Mouse (Mus musculus) MEL (cell line): Measurements from ENCODE around the gene Cmbl. TPM values are rescaled to one million over a fixed set of nuclear protein-coding genes. Genes with fewer than 3 reads are reported as not detected.

Experiments
- DNase-seq: peaks from one replicate; pipeline ENCODE4 v3.0.0; 2011; ENCODE audit warnings: low read depth, low spot score
- H3K27ac ChIP-seq: 2 replicates; pipeline ENCODE4 v1.5.1; 2012; ENCODE audit warnings: low read depth, mild to moderate bottlenecking, control low read depth, low read length, moderate library complexity; ENCODE audit not compliant: control insufficient read depth
- H3K27me3 ChIP-seq, 2 experiments: fragments of 150-350 bp in 1 of 2; sonication (generic) in 1 of 2; 2 replicates each; pipeline ENCODE4 v1.6.1; 2012; ENCODE audit warnings: low read length in 2 of 2, mild to moderate bottlenecking in 2 of 2, improper control_type of control experiment in 1 of 2, moderate library complexity in 1 of 2; ENCODE audit not compliant: insufficient read depth in 2 of 2, control insufficient read depth in 1 of 2
- H3K36me3 ChIP-seq, 2 experiments: 2 replicates each; pipeline ENCODE4 v1.6.1; 2012 to 2014; ENCODE audit warnings: low read length in 2 of 2, improper control_type of control experiment in 1 of 2, inconsistent platforms in 1 of 2, mild to moderate bottlenecking in 1 of 2; ENCODE audit not compliant: insufficient read depth in 2 of 2, control insufficient read depth in 1 of 2
- H3K4me1 ChIP-seq, 2 experiments: fragments of 150-350 bp in 1 of 2; sonication (generic) in 1 of 2; 2 replicates each; pipeline ENCODE4 v1.6.1; 2012; ENCODE audit warnings: low read length in 2 of 2, improper control_type of control experiment in 1 of 2, mild to moderate bottlenecking in 1 of 2; ENCODE audit not compliant: insufficient read depth in 2 of 2, control insufficient read depth in 1 of 2
- H3K4me3 ChIP-seq, 2 experiments: fragments of 150-350 bp in 1 of 2; sonication (generic) in 1 of 2; 2 replicates each; pipeline ENCODE4 v1.5.1; 2012; ENCODE audit warnings: low read depth in 2 of 2, low read length in 2 of 2, mild to moderate bottlenecking in 2 of 2, moderate library complexity in 2 of 2, control low read depth in 1 of 2, improper control_type of control experiment in 1 of 2; ENCODE audit not compliant: control insufficient read depth in 1 of 2, insufficient read depth in 1 of 2
- H3K79me2 ChIP-seq: 2 replicates; pipeline ENCODE4 v1.6.1; 2012; ENCODE audit warnings: mild to moderate bottlenecking, low read length, moderate library complexity; ENCODE audit not compliant: control insufficient read depth, poor library complexity, insufficient read depth
- H3K9ac ChIP-seq: 2 replicates; pipeline ENCODE4 v1.6.1; 2012; ENCODE audit warnings: low read depth, mild to moderate bottlenecking, control low read depth, low read length, moderate library complexity; ENCODE audit not compliant: control insufficient read depth, poor library complexity, severe bottlenecking
- H3K9me3 ChIP-seq: fragments of 150-350 bp; sonication (generic); replicated peaks from 2 replicates; pipeline ENCODE4 v1.6.1; 2012; ENCODE audit warnings: mild to moderate bottlenecking, low read length, improper control_type of control experiment, moderate library complexity; ENCODE audit not compliant: insufficient read depth
- BHLHE40 ChIP-seq: IDR thresholded peaks from 2 replicates; pipeline ENCODE4 v1.6.1; 2012; ENCODE audit warnings: low read depth, mild to moderate bottlenecking, inconsistent platforms, low read length, improper control_type of control experiment, borderline replicate concordance
- CHD1 ChIP-seq: IDR thresholded peaks from 2 replicates; pipeline ENCODE4 v1.6.1; 2012; ENCODE audit warnings: low read depth, mild to moderate bottlenecking, inconsistent platforms, low read length, improper control_type of control experiment
- CHD2 ChIP-seq: IDR thresholded peaks from 2 replicates; pipeline ENCODE4 v1.6.1; 2011; ENCODE audit warnings: low read length, improper control_type of control experiment
- CTCF ChIP-seq, 3 experiments: IDR thresholded peaks in 2 of 3; conservative IDR thresholded peaks in 1 of 3; 2 replicates each; pipeline ENCODE4 v1.5.1; 2011 to 2012; ENCODE audit warnings: low read length in 3 of 3, low read depth in 2 of 3, mild to moderate bottlenecking in 2 of 3, improper control_type of control experiment in 1 of 3, inconsistent platforms in 1 of 3, mixed read lengths in 1 of 3, moderate library complexity in 1 of 3; ENCODE audit not compliant: control insufficient read depth in 1 of 3, insufficient read depth in 1 of 3, poor library complexity in 1 of 3, severe bottlenecking in 1 of 3
- E2F4 ChIP-seq: IDR thresholded peaks from 2 replicates; pipeline ENCODE4 v1.6.1; 2011; ENCODE audit warnings: low read depth, low read length, improper control_type of control experiment, borderline replicate concordance
- ELF1 ChIP-seq: IDR thresholded peaks from 2 replicates; pipeline ENCODE4 v1.6.1; 2014; ENCODE audit warnings: low read depth, mild to moderate bottlenecking, inconsistent platforms, low read length, improper control_type of control experiment, moderate library complexity
- EP300 ChIP-seq, 2 experiments: IDR thresholded peaks; 2 replicates each; pipeline ENCODE4 v1.6.1; 2011; ENCODE audit warnings: improper control_type of control experiment in 2 of 2, low read length in 2 of 2, low read depth in 1 of 2, mild to moderate bottlenecking in 1 of 2
- ETS1 ChIP-seq: IDR thresholded peaks from 2 replicates; pipeline ENCODE4 v1.6.1; 2012; ENCODE audit warnings: low read depth, mild to moderate bottlenecking, inconsistent platforms, low read length, improper control_type of control experiment, moderate library complexity
- GABPA ChIP-seq: IDR thresholded peaks from 2 replicates; pipeline ENCODE4 v1.6.1; 2012; ENCODE audit warnings: low read depth, mild to moderate bottlenecking, inconsistent platforms, low read length, improper control_type of control experiment, moderate library complexity
- GATA1 ChIP-seq: IDR thresholded peaks from 2 replicates; pipeline ENCODE4 v1.6.1; 2011; ENCODE audit warnings: low read depth, low read length, improper control_type of control experiment
- HCFC1 ChIP-seq: IDR thresholded peaks from 2 replicates; pipeline ENCODE4 v1.6.1; 2012; ENCODE audit warnings: low read depth, mild to moderate bottlenecking, inconsistent platforms, low read length, improper control_type of control experiment, moderate library complexity
- JUND ChIP-seq: IDR thresholded peaks from 2 replicates; pipeline ENCODE4 v1.6.1; 2011; ENCODE audit warnings: low read depth, mild to moderate bottlenecking, improper control_type of control experiment, low read length
- KAT2A ChIP-seq: conservative IDR thresholded peaks from 2 replicates; pipeline ENCODE4 v1.6.1; 2012; ENCODE audit warnings: low read depth, low read length, improper control_type of control experiment, inconsistent platforms
- MAFK ChIP-seq: IDR thresholded peaks from 2 replicates; pipeline ENCODE4 v1.6.1; 2011; ENCODE audit warnings: low read depth, mild to moderate bottlenecking, low read length, improper control_type of control experiment, borderline replicate concordance
- MAZ ChIP-seq: IDR thresholded peaks from 2 replicates; pipeline ENCODE4 v1.6.1; 2012; ENCODE audit warnings: low read depth, mild to moderate bottlenecking, inconsistent platforms, low read length, improper control_type of control experiment
- MXI1 ChIP-seq: IDR thresholded peaks from 2 replicates; pipeline ENCODE4 v1.6.1; 2011; ENCODE audit warnings: mild to moderate bottlenecking, low read depth, low read length, improper control_type of control experiment
- MYB ChIP-seq: IDR thresholded peaks from 2 replicates; pipeline ENCODE4 v1.6.1; 2011; ENCODE audit warnings: mild to moderate bottlenecking, low read depth, low read length, improper control_type of control experiment
- MYC ChIP-seq: IDR thresholded peaks from 2 replicates; pipeline ENCODE4 v1.6.1; 2011; ENCODE audit warnings: low read depth, mild to moderate bottlenecking, low read length, improper control_type of control experiment, moderate library complexity
- NRF1 ChIP-seq: IDR thresholded peaks from 2 replicates; pipeline ENCODE4 v1.6.1; 2014; ENCODE audit warnings: low read depth, mild to moderate bottlenecking, inconsistent platforms, low read length, improper control_type of control experiment, moderate library complexity; ENCODE audit not compliant: poor library complexity, insufficient read depth, severe bottlenecking
- POLR2A ChIP-seq, 2 experiments: IDR thresholded peaks; 2 replicates each; pipeline ENCODE4 v1.6.1; 2011 to 2012; ENCODE audit warnings: low read length in 2 of 2, mild to moderate bottlenecking in 2 of 2, control low read depth in 1 of 2, improper control_type of control experiment in 1 of 2, low read depth in 1 of 2, moderate library complexity in 1 of 2; ENCODE audit not compliant: control insufficient read depth in 1 of 2, insufficient read depth in 1 of 2, poor library complexity in 1 of 2
- POLR2AphosphoS5 ChIP-seq: IDR thresholded peaks from 2 replicates; pipeline ENCODE4 v1.6.1; 2012; ENCODE audit warnings: low read depth, borderline replicate concordance, mild to moderate bottlenecking, inconsistent platforms, low read length, moderate library complexity, mixed read lengths
- SIN3A ChIP-seq: IDR thresholded peaks from 2 replicates; pipeline ENCODE4 v1.6.1; 2012; ENCODE audit warnings: low read length, improper control_type of control experiment, inconsistent platforms
- TAL1 ChIP-seq: IDR thresholded peaks from 2 replicates; pipeline ENCODE4 v1.6.1; 2012; ENCODE audit warnings: mild to moderate bottlenecking, inconsistent platforms, low read length, moderate library complexity, mixed read lengths
- TCF12 ChIP-seq: IDR thresholded peaks from 2 replicates; pipeline ENCODE4 v1.6.1; 2014; ENCODE audit warnings: low read depth, mild to moderate bottlenecking, inconsistent platforms, low read length, improper control_type of control experiment, moderate library complexity
- USF2 ChIP-seq, 2 experiments: IDR thresholded peaks; 2 replicates each; pipeline ENCODE4 v1.6.1; 2011 to 2012; ENCODE audit warnings: improper control_type of control experiment in 2 of 2, low read length in 2 of 2, borderline replicate concordance in 1 of 2, inconsistent platforms in 1 of 2, low read depth in 1 of 2, mild to moderate bottlenecking in 1 of 2; ENCODE audit not compliant: insufficient read depth in 1 of 2
- ZKSCAN1 ChIP-seq: IDR thresholded peaks from 2 replicates; pipeline ENCODE4 v1.6.1; 2012; ENCODE audit warnings: low read depth, mild to moderate bottlenecking, inconsistent platforms, low read length, improper control_type of control experiment, moderate library complexity
- ZMIZ1 ChIP-seq: IDR thresholded peaks from 2 replicates; pipeline ENCODE4 v1.6.1; 2012; ENCODE audit warnings: low read depth, mild to moderate bottlenecking, inconsistent platforms, low read length, improper control_type of control experiment, moderate library complexity
- ZNF384 ChIP-seq: IDR thresholded peaks from 2 replicates; pipeline ENCODE4 v1.6.1; 2012; ENCODE audit warnings: low read depth, mild to moderate bottlenecking, inconsistent platforms, low read length, improper control_type of control experiment
- polyA plus RNA-seq, 2 experiments: library from polyadenylated mRNA; stranded (reverse) in 1 of 2; unstranded in 1 of 2; fragments of >175 nt in 1 of 2; fragments of >200 nt in 1 of 2; gene quantifications; 2 replicates each; pipeline versions ENCODE4 v1.2.1 to v1.2.4; 2012; ENCODE audit warnings: low replicate concordance in 2 of 2, low read depth in 1 of 2; ENCODE audit not compliant: insufficient read length in 2 of 2, insufficient read depth in 1 of 2, missing spikeins in 1 of 2
- total RNA-seq: library from RNA; depleted of rRNA; stranded (reverse); fragments of 300-350 nt; gene quantifications from 2 replicates; pipeline ENCODE4 v1.2.3, GENCODE M21; 2012

Gene Cmbl
- total and polyA plus RNA-seq, 3 experiments = 0.22 to 0.31 TPM; not detected in 1

DNA sequence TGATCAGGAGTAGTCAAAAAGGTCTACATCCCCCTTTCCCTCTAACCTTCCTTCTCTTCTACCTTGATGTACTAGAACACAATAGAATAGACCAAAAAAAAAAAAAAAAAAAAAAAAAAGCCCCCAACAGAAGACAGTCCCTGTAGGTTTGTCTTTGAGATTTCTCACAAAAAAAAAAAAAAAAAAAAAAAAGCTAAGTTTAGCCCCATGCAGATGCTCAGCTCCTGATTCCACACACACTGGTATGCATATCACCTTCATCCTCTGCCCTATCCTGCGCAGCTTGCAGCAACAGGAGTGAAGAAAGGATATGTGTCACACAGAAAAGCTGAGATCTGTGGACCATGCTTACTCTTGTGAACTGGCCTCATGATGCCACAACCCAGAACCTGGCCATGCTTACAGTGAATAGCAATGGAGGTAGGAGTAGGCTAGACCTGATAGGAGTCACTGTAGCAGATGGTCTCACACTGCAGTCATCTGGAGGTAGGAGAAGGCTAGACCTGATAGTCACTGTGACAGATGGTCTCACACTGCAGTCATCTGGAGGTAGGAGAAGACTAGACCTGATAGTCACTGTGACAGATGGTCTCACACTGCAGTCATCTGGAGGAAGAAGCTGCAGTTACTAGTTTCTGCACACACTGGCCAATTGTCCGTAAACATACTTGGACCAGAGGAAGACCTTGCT lies 32.7 kb upstream of the Cmbl start:
- no peak for TF ChIP-seq HCFC1
- no peak for TF ChIP-seq CTCF (IDR thresholded peaks at IDR 0.05 in 2 of 3, conservative IDR thresholded peaks at IDR 0.05 in 1 of 3; ENCODE audit: control insufficient read depth in 1 of 3, insufficient read depth in 1 of 3, low read depth in 2 of 3, low read length in 3 of 3, poor library complexity in 1 of 3, severe bottlenecking in 1 of 3)
- peak; percentile 81 for TF ChIP-seq TCF12
- TF ChIP-seq ZMIZ1 = no peak
- TF ChIP-seq MYC = peak; percentile 36; the same call in 1 of the 2 replicates
- TF ChIP-seq NRF1 = peak; percentile 27; the same call in 1 of the 2 replicates
- TF ChIP-seq TAL1 = peak; percentile 96
- TF ChIP-seq POLR2AphosphoS5 = peak; percentile 75; the same call in 1 of the 2 replicates
- TF ChIP-seq CHD2 = no peak
- TF ChIP-seq GABPA = no peak
- peak; percentile 86 for TF ChIP-seq ZNF384
- peak; percentile 98 for TF ChIP-seq ETS1
- TF ChIP-seq CHD1 = peak; percentile 91
- 0 out of 2 replicates have a peak, but pooled peaks have one; percentile 1 for TF ChIP-seq BHLHE40
- peak; percentile 36 to 51; a peak in 3 of 4 replicates for TF ChIP-seq EP300 (IDR thresholded peaks at IDR 0.05; ENCODE audit: low read depth in 1 of 2, low read length in 2 of 2)
- peak; percentile 46 for TF ChIP-seq SIN3A
- peak in 1 of 2 experiments; percentile 50; a peak in 1 of 4 replicates for TF ChIP-seq POLR2A (IDR thresholded peaks at IDR 0.05; ENCODE audit: control insufficient read depth in 1 of 2, insufficient read depth in 1 of 2, low read depth in 1 of 2, low read length in 2 of 2, poor library complexity in 1 of 2)
- no peak for TF ChIP-seq E2F4
- TF ChIP-seq, all 39 proteins: peak for 12
- no peaks in the 10 kb centered on the region for H3K9me3 ChIP-seq
- peak overlapping the region; percentile 93 to 97 for H3K4me3 ChIP-seq
- H3K4me1 ChIP-seq = peaks cover 44 to 46% of the 10 kb centered on the region in 2 experiments
- H3K27ac ChIP-seq = peak overlapping the region; percentile 91
- no peaks in the 10 kb centered on the region for H3K27me3 ChIP-seq
- H3K79me2 ChIP-seq = peaks cover 39% of the 10 kb centered on the region
- peak overlapping the region; percentile 97 for H3K9ac ChIP-seq
- DNase-seq = peak; percentile 84
- peaks cover 2 to 57% of the 10 kb centered on the region in 2 experiments; a peak in 3 of 4 replicates for H3K36me3 ChIP-seq

DNA sequence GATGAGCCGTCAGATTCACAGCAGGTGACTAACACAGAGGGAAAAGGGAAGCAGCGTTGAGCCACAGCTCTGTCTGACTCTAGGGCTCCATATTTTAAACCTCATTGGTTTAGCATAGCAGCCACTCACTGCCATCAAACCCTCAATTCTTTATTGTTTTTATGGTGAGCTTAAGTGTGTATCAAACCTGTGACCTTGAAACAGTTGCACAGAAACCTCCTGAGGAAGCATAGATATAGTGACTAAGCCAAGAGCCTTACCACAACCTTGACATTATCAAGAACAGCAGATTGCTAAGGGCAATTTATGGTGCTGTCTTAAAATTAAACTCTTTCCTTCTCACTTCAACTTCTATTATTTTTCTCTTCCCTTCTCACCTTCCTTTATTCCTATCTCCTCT lies 31.7 kb upstream of the Cmbl start:
- Histone ChIP-seq H3K4me1 (peaks cover 41 to 42% of the 10 kb centered on the region in 2 experiments), H3K36me3 (peaks cover 0 to 49% of the 10 kb centered on the region in 2 experiments; a peak in 2 of 4 replicates), H3K9ac (peak overlapping the region; percentile 97), H3K27me3 (no peaks in the 10 kb centered on the region), H3K79me2 (peaks cover 31% of the 10 kb centered on the region), H3K4me3 (no peak overlapping the region), H3K27ac (peak overlapping the region; percentile 91), H3K9me3 (no peaks in the 10 kb centered on the region)
- DNase-seq = peak; percentile 97
- peak in 1 of 2 experiments; percentile 40; a peak in 1 of 4 replicates for TF ChIP-seq POLR2A (IDR thresholded peaks at IDR 0.05; ENCODE audit: control insufficient read depth in 1 of 2, insufficient read depth in 1 of 2, low read depth in 1 of 2, low read length in 2 of 2, poor library complexity in 1 of 2)
- no peak for TF ChIP-seq ELF1
- no peak for TF ChIP-seq ZMIZ1
- TF ChIP-seq MAZ = no peak
- TF ChIP-seq JUND = peak; percentile 28
- TF ChIP-seq MXI1 = peak; percentile 43; the same call in 1 of the 2 replicates
- TF ChIP-seq TAL1 = peak; percentile 100
- TF ChIP-seq GATA1 = peak; percentile 100
- TF ChIP-seq CTCF (IDR thresholded peaks at IDR 0.05 in 2 of 3, conservative IDR thresholded peaks at IDR 0.05 in 1 of 3; ENCODE audit: control insufficient read depth in 1 of 3, insufficient read depth in 1 of 3, low read depth in 2 of 3, low read length in 3 of 3, poor library complexity in 1 of 3, severe bottlenecking in 1 of 3) = no peak
- TF ChIP-seq MYB = peak; percentile 90
- TF ChIP-seq MAFK = peak; percentile 81
- TF ChIP-seq SIN3A = peak; percentile 92
- no peak for TF ChIP-seq ZKSCAN1
- no peak for TF ChIP-seq KAT2A
- TF ChIP-seq NRF1 = no peak
- no peak for TF ChIP-seq USF2 (IDR thresholded peaks at IDR 0.05; ENCODE audit: borderline replicate concordance in 1 of 2, insufficient read depth in 1 of 2, low read depth in 1 of 2, low read length in 2 of 2)
- peak; percentile 100 for TF ChIP-seq TCF12
